Mouse (Mus musculus) cerebellum, postnatal 36 days (tissue): ENCODE measurements around the gene Lkaaear1.

Source experiments
- DNase-seq, 2 experiments: peaks; one replicate each; pipeline ENCODE4 v3.0.0; 2021 to 2022; ENCODE audit warnings: mixed read lengths in 2 of 2

Gene Lkaaear1

GRCm38 (mm10) chr2:181648926-181649325 is 49.3 kb downstream of the Lkaaear1 start:
- no peak for DNase-seq
